Mouse (Mus musculus): ENCODE data around the gene Tmem150b. TPM values are rescaled to one million over a fixed set of nuclear protein-coding genes. Genes with fewer than 3 reads are reported as not detected.
A peak's percentile ranks its signal among the peaks of the same experiment; 100 is the strongest.

Gene Tmem150b
- polyA plus RNA-seq, 1 experiment from 2014 or later, result not detected

DNA sequence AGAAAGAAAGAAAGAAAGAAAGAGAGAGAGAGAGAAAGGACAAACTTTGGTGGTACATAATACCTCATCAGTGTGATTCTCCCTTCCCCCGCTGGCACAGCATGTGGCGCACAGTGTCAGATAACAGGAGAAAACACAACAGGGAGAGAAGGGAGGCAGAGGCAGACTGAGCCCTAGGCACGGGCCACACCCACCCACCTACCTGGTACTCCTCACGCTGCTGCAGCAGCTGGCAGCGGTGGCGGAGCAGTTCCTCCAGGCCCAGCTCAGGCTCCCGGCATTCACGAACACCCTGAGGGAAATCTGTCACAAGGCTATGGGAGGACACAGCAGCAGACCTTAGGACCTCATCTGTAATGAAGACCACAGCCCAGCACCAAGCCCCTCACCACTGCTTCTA, 61.9 kb downstream of the Tmem150b start:
- no peak overlapping the region for H3K4me3 ChIP-seq
- peaks cover 8% of the 10 kb centered on the region for H3K4me1 ChIP-seq (replicated peaks)
- H3K9ac ChIP-seq, result no peak overlapping the region
- H3K9me3 ChIP-seq (replicated peaks), result no peaks in the 10 kb centered on the region
- H3K27me3 ChIP-seq (replicated peaks), result no peaks in the 10 kb centered on the region
- peaks cover 49% of the 10 kb centered on the region for H3K36me3 ChIP-seq
- no peak for ATAC-seq (ENCODE audit: insufficient number of reproducible peaks, low FRiP score)
- WGBS, result 72% methylated on average over 8 of the region's 8 CpGs
- no peak overlapping the region for H3K27ac ChIP-seq (ENCODE audit: poor library complexity, severe bottlenecking)
- H3K4me2 ChIP-seq, result no peak overlapping the region

DNA sequence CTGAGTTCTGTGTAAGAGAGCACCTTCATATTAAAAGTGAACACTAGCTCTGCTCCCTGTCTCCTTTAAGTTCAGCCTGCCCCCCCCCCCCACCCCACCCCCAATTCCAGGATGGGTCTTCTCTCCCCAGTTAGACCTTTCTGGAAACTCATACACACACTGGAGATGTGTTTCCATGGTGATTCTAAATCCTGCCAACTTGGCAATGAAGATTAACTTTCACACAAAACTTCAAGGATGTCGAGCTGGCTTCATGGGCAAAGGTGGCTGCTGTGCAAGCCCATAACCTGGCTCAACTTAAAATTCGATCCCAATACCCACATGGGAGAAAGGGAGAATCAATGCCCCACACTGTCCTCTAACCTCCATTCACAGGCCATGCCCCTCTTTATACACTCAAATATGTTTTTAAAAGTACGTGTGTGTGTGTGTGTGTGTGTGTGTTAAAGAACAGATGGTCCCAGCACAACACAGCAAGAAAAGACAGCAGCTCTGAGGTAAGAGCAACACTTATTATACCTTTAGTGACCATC, 65.1 kb downstream of the Tmem150b start:
- Histone ChIP-seq H3K27ac (ENCODE audit: poor library complexity, severe bottlenecking) (peak overlapping the region; percentile 96), H3K4me1 (replicated peaks) (peaks cover 36% of the 10 kb centered on the region), H3K4me2 (peak overlapping the region; percentile 95), H3K9ac (peak overlapping the region; percentile 84), H3K4me3 (peak overlapping the region; percentile 71), H3K36me3 (peaks cover 34% of the 10 kb centered on the region), H3K9me3 (replicated peaks) (no peaks in the 10 kb centered on the region), H3K27me3 (replicated peaks) (no peaks in the 10 kb centered on the region)
- 70% methylated on average over 3 of the region's 3 CpGs for WGBS
- no peak for ATAC-seq (ENCODE audit: insufficient number of reproducible peaks, low FRiP score)

DNA sequence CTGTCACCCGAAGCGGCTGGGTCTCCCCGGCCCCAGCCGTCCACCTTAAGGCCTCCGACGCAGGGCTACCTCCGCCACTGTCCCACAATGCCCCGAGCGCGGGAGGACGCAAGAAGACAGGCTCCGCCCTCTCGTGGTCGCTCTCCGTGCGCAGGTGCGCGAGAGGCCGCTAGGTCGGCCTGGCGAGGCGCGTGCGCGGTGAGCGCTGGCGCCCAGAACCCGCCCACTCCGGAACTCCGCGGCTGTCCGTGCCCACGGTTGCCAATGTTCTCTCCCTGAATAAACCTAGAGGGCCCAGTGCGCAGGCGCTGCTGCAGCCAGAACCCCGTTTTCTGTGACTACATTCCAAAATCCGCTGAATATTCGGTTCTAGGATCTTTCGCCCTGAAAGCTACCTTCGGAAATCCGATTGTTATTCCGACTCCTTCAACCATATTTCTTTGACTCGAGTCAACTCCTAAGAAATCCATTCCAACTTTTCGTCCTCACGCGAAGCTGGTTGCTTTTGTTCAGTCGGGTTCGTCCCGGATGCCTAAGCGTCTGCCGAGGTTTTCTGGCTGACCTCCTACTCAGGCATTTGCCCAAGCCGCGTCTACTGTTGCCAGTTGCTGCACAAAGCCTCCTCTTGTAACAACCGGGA, 66.0 kb downstream of the Tmem150b start, which contains the start of gene Ppp6r1:
Gene Ppp6r1 (minus strand): TSS at position 108 of the 640 bp plus-strand sequence.
- Histone ChIP-seq H3K9ac (peak within 1 kb of the TSS; percentile 91), H3K4me2 (peak within 1 kb of the TSS; percentile 95), H3K27me3 (replicated peaks) (no peaks in the 10 kb centered on the region), H3K4me3 (peak within 1 kb of the TSS; percentile 71), H3K9me3 (replicated peaks) (no peaks in the 10 kb centered on the region), H3K4me1 (replicated peaks) (peaks cover 44% of the 10 kb centered on the region), H3K36me3 (peaks cover 25% of the 10 kb centered on the region), H3K27ac (ENCODE audit: poor library complexity, severe bottlenecking) (peak within 1 kb of the TSS; percentile 96)
- ATAC-seq (ENCODE audit: insufficient number of reproducible peaks, low FRiP score), result peak; percentile 98
- WGBS, result under 1% methylated on average over 54 of the region's 54 CpGs

DNA sequence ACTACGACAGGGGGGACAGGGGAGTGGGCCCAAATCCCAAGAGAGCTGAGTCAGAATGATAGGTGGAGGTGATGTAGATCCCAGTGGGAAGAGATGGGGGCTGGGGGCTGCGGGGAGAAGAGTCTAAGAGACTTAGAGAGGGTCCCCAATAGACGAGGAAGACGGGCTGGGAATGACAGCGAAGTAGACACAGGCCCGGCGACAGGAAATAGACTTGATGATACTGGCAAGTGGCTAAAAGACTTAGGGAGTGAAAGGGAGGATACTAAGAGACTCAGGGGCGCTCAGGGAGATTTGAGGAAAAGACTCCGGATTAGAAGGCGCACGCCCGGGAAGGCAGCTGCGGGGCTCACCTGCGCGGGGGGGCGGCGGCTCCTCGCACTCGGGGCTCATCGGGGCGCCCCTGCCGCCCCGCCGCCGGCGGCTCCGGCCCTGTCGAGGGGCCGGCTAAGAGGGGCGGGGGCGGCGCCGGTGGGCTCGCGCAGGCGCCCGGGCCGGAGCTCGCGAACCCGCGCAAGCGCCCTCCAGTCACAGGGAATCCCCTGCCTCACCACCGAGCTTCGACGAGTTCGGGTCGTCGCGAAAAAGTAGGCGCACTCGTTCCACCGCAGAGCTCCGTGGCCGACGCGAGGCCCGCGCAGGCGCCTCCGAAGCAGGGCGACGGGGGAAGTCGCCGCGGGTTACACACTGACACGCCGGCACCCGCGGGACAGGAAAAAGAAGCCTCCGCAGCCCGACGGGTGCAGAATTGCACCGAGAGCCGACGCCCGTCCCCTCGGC, 66.7 kb downstream of the Tmem150b start:
- WGBS, result under 1% methylated on average over 71 of the region's 78 CpGs
- Histone ChIP-seq H3K4me3 (peak overlapping the region; percentile 71), H3K4me1 (replicated peaks) (peaks cover 46% of the 10 kb centered on the region), H3K36me3 (peaks cover 22% of the 10 kb centered on the region), H3K27ac (ENCODE audit: poor library complexity, severe bottlenecking) (peak overlapping the region; percentile 86), H3K9me3 (replicated peaks) (no peaks in the 10 kb centered on the region), H3K27me3 (replicated peaks) (no peaks in the 10 kb centered on the region), H3K9ac (peak overlapping the region; percentile 91), H3K4me2 (peak overlapping the region; percentile 95)
- ATAC-seq (ENCODE audit: insufficient number of reproducible peaks, low FRiP score), result peak; percentile 75

DNA sequence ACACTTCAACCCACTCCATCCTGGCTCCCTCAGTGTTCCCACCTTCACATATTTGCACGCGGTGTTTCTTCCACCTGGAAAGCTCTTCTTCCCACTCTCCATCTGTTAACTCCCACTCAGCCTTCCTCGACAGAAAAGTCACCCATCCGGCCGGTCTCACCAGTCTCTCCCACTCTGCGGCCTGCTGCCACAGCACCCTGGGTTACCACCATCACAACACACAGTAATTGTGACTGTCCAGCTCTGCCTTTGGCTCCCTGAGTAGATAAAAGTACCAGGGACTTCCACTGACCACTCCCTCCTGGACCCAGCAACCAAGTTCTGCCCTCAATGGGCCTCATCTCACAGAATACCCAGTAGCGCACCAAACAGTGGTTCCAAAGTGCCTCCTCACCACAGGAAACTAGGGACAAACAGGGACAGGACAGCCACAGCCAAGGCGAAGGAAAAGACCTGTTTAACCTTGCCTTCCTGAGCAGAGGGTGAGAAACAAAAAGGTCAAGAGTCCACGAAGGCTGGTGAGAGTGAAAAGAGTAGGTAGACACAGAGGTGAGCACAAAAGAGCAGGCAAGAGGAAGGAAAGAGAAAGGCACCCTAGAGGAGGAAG, 67.4 kb downstream of the Tmem150b start:
- H3K27ac ChIP-seq (ENCODE audit: poor library complexity, severe bottlenecking), result peak overlapping the region; percentile 86; the same call in 1 of the 2 replicates
- H3K4me1 ChIP-seq (replicated peaks), result peaks cover 51% of the 10 kb centered on the region
- H3K4me2 ChIP-seq, result peak overlapping the region; percentile 95
- peaks cover 22% of the 10 kb centered on the region; the same call in 1 of the 2 replicates for H3K36me3 ChIP-seq
- H3K27me3 ChIP-seq (replicated peaks), result no peaks in the 10 kb centered on the region
- peak overlapping the region; percentile 91 for H3K9ac ChIP-seq
- no peak for ATAC-seq (ENCODE audit: insufficient number of reproducible peaks, low FRiP score)
- H3K4me3 ChIP-seq, result peak overlapping the region; percentile 71
- WGBS, result 39% methylated on average over 9 of the region's 9 CpGs
- H3K9me3 ChIP-seq (replicated peaks), result no peaks in the 10 kb centered on the region

Other genes with a start within 250 kb of the Tmem150b start
- gene Ppp1r12c, start 223.6 kb downstream of the Tmem150b start, polyA plus RNA-seq (2016; fragmentation: Nextera tagmentation; extraction: Ambion mirVana), result 50.2 and 53.9 TPM in 2 replicates
- gene Tnnt1, start 208.9 kb downstream of the Tmem150b start, polyA plus RNA-seq (2016; fragmentation: Nextera tagmentation; extraction: Ambion mirVana), result 543 and 550 TPM in 2 replicates
- 1,739 and 1,749 TPM in 2 replicates for gene Tnni3, start 201.0 kb downstream of the Tmem150b start, polyA plus RNA-seq (2016; fragmentation: Nextera tagmentation; extraction: Ambion mirVana)
- 0.54 and 0.83 TPM in 2 replicates for gene Dnaaf3, start 192.8 kb downstream of the Tmem150b start, polyA plus RNA-seq (2016; fragmentation: Nextera tagmentation; extraction: Ambion mirVana)
- 1.4 and 1.6 TPM in 2 replicates for gene Syt5, start 177.7 kb downstream of the Tmem150b start, polyA plus RNA-seq (2016; fragmentation: Nextera tagmentation; extraction: Ambion mirVana)
- gene Ptprh, start 121.2 kb downstream of the Tmem150b start, polyA plus RNA-seq (2016; fragmentation: Nextera tagmentation; extraction: Ambion mirVana), result not detected in 2 replicates
- 3.2 and 3.7 TPM in 2 replicates for gene Tmem86b, start 93.8 kb downstream of the Tmem150b start, polyA plus RNA-seq (2016; fragmentation: Nextera tagmentation; extraction: Ambion mirVana)
- gene Ppp6r1, start 66.2 kb downstream of the Tmem150b start, polyA plus RNA-seq (2016; fragmentation: Nextera tagmentation; extraction: Ambion mirVana), result 9.8 and 10.2 TPM in 2 replicates
- gene Hspbp1, start 40.2 kb downstream of the Tmem150b start, polyA plus RNA-seq (2016; fragmentation: Nextera tagmentation; extraction: Ambion mirVana), result 78.2 and 84.7 TPM in 2 replicates
- 1.0 and 1.7 TPM in 2 replicates for gene Brsk1, start 34.6 kb downstream of the Tmem150b start, polyA plus RNA-seq (2016; fragmentation: Nextera tagmentation; extraction: Ambion mirVana)
- gene Kmt5c, start 14.9 kb upstream of the Tmem150b start, polyA plus RNA-seq (2016; fragmentation: Nextera tagmentation; extraction: Ambion mirVana), result 60.7 and 65.0 TPM in 2 replicates
- 41.0 and 44.4 TPM in 2 replicates for gene Cox6b2, start 27.8 kb upstream of the Tmem150b start, polyA plus RNA-seq (2016; fragmentation: Nextera tagmentation; extraction: Ambion mirVana)
- gene Fam71e2, start 46.1 kb upstream of the Tmem150b start, polyA plus RNA-seq (2016; fragmentation: Nextera tagmentation; extraction: Ambion mirVana), result not detected in 2 replicates
- 0.28 TPM in 1 of 2 replicates, not detected in the other for gene Il11, start 57.6 kb upstream of the Tmem150b start, polyA plus RNA-seq (2016; fragmentation: Nextera tagmentation; extraction: Ambion mirVana)
- not detected in 2 replicates for gene Tmem190, start 57.7 kb upstream of the Tmem150b start, polyA plus RNA-seq (2016; fragmentation: Nextera tagmentation; extraction: Ambion mirVana)
- gene Tmem238, start 64.4 kb upstream of the Tmem150b start, polyA plus RNA-seq (2016; fragmentation: Nextera tagmentation; extraction: Ambion mirVana), result 4.6 and 4.8 TPM in 2 replicates
- gene Rpl28, start 67.6 kb upstream of the Tmem150b start, polyA plus RNA-seq (2016; fragmentation: Nextera tagmentation; extraction: Ambion mirVana), result 279 and 284 TPM in 2 replicates
- gene Ube2s, start 87.3 kb upstream of the Tmem150b start, polyA plus RNA-seq (2016; fragmentation: Nextera tagmentation; extraction: Ambion mirVana), result 344 and 363 TPM in 2 replicates
- 0.05 TPM in 1 of 2 replicates, not detected in the other for gene Shisa7, start 119.4 kb upstream of the Tmem150b start, polyA plus RNA-seq (2016; fragmentation: Nextera tagmentation; extraction: Ambion mirVana)
- gene Isoc2b, start 145.0 kb upstream of the Tmem150b start, polyA plus RNA-seq (2016; fragmentation: Nextera tagmentation; extraction: Ambion mirVana), result 3.9 and 4.4 TPM in 2 replicates
- 0.74 and 1.0 TPM in 2 replicates for gene Isoc2a, start 151.9 kb upstream of the Tmem150b start, polyA plus RNA-seq (2016; fragmentation: Nextera tagmentation; extraction: Ambion mirVana)
- gene Gm36210, start 181.3 kb upstream of the Tmem150b start, polyA plus RNA-seq (2016; fragmentation: Nextera tagmentation; extraction: Ambion mirVana), result 0.27 and 0.30 TPM in 2 replicates
- 2.6 and 2.9 TPM in 2 replicates for gene Zfp628, start 190.0 kb upstream of the Tmem150b start, polyA plus RNA-seq (2016; fragmentation: Nextera tagmentation; extraction: Ambion mirVana)
- 4.6 and 5.5 TPM in 2 replicates for gene Nat14, start 196.8 kb upstream of the Tmem150b start, polyA plus RNA-seq (2016; fragmentation: Nextera tagmentation; extraction: Ambion mirVana)
- gene Ssc5d, start 200.5 kb upstream of the Tmem150b start, polyA plus RNA-seq (2016; fragmentation: Nextera tagmentation; extraction: Ambion mirVana), result 1.5 and 1.7 TPM in 2 replicates
- 2.1 and 2.6 TPM in 2 replicates for gene Sbk2, start 239.2 kb upstream of the Tmem150b start, polyA plus RNA-seq (2016; fragmentation: Nextera tagmentation; extraction: Ambion mirVana)
- gene Sbk3, start 245.9 kb upstream of the Tmem150b start, polyA plus RNA-seq (2016; fragmentation: Nextera tagmentation; extraction: Ambion mirVana), result 0.08 and 0.17 TPM in 2 replicates